Mouse (Mus musculus) embryonic stem cell, embryonic (primary cell): ENCODE measurements around the gene Bzw2.
"Not testable (repeated sequence)": the region's sequence is repeated elsewhere in the genome, so short reads cannot be mapped to it uniquely, and the experiment has no call there.

Source experiments
- CTCF ChIA-PET, 4 experiments: fragments of 300-600 bp in 2 of 4; fragments of 350-600 bp in 2 of 4; sonication (Branson Sonifier 250); formaldehyde crosslinking; loops; one replicate each; lab custom pipeline; 2022; ENCODE audit warnings: inconsistent platforms in 2 of 4; lab: Charles Lee
- POLR2A ChIA-PET, 4 experiments: fragments of 300-600 bp in 2 of 4; fragments of 350-600 bp in 2 of 4; sonication (Branson Sonifier 250); formaldehyde crosslinking; loops; one replicate each; lab custom pipeline; 2022; ENCODE audit warnings: antibody characterized with exemption in 4 of 4, inconsistent platforms in 1 of 4; lab: Charles Lee

The Bzw2 gene

GRCm38 (mm10) chr12:36157638-36158308, at the start of gene Bzw2:
Gene Bzw2 (minus strand): TSS chr12:36158080.
- POLR2A ChIA-PET = interaction anchor here in 3 of 4 experiments (0.6 to 6.7 kb wide), 45 partner anchors 8 to 647 kb away, joined by 3 to 95 read pairs (median 7); partner anchors contain the start of gene Tspan13 (in 2 of the 3)

DNA sequence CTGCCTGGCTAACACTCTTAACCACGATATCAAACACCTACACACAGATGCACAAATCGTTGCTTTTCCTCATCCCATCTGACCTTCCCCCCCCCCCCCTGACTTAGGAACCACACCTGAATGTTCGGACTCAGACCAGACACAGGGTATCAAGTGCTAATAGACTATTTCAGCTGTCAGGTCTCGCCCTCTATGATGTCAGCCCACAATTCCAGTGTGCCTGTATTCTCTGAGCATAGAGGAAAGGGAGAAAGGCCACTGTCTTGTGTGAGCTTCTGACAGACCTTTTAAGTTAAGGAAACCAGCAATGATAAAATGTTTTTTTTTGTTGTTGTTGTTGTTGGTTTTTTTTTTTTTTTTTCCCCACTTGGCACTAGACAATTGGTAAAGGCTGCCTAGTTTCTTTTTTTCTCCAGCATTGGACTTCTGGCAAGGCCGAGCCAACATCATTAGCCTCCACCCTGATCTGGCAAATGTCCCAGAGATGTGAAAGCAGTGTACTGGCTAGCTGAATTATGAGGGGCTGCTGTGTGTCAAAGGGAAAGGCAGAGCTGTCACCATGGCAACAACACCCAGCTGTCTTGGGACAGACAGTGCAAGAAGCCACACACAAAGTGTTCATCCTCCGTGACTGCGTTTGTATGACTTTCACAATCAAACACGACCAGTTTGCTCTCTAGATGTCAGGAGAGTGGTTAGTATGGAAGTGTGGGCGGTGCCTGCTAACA, 49.4 kb upstream of the Bzw2 start:
- POLR2A ChIA-PET = interaction anchor here in 3 of 4 experiments (0.6 to 2.2 kb wide), 5 partner anchors 9 to 120 kb away, joined by 3 to 7 read pairs (median 4); partner anchors contain the start of gene Bzw2 (in 1 of the 3)

More at GRCm38 (mm10) chr12:36157638-36158308, at the start of gene Bzw2:
- CTCF ChIA-PET = interaction anchor here in 1 of 4 experiments (1.8 to 3.2 kb wide), 2 partner anchors 11 to 13 kb away, joined by 6 to 15 read pairs; no protein-coding TSS in a partner anchor

GRCm38 (mm10) chr12:36205579-36206119, 47.8 kb upstream of the Bzw2 start:
- CTCF ChIA-PET = not testable (repeated sequence)
- POLR2A ChIA-PET = interaction anchor here in 1 of 4 experiments (0.6 kb wide), 1 partner anchor 48 kb away, joined by 4 read pairs; no protein-coding TSS in a partner anchor

More for the DNA sequence above, 49.4 kb upstream of the Bzw2 start:
- CTCF ChIA-PET = interaction anchor here in 3 of 4 experiments (0.7 kb wide), 3 partner anchors 277 to 463 kb away, joined by 3 to 8 read pairs (median 7); no protein-coding TSS in a partner anchor

DNA sequence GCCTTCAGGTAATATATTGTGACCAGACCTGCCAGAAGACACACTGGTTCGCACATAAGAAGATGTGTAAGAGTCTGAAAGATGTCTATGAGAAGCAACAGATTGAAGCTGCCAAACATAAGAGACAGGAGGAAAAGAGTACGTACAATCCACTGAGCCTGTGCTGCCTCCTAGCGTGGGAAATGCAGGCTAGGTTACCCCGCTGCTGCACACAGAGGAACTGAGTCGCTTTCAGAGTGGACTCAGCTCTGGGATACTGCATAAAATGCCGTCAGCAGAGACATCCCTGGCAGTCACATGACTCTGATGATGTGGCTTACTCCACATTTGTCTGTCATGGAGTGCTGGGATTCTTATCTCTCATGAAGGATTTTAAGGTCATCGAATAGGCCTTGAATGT, 37.1 kb upstream of the Bzw2 start:
- ChIA-PET CTCF (interaction anchor here in 2 of 4 experiments (0.5 to 1.1 kb wide), 3 partner anchors 13 to 96 kb away, joined by 3 read pairs; no protein-coding TSS in a partner anchor), POLR2A (no interaction called here)

GRCm38 (mm10) chr12:36190343-36190742, 32.5 kb upstream of the Bzw2 start:
- CTCF ChIA-PET = interaction anchor here in 2 of 4 experiments (0.5 to 0.6 kb wide), 2 partner anchors 288 to 480 kb away, joined by 3 read pairs; no protein-coding TSS in a partner anchor

GRCm38 (mm10) chr12:36189610-36190009, 31.7 kb upstream of the Bzw2 start:
- ChIA-PET CTCF (no interaction called here), POLR2A (interaction anchor here in 2 of 4 experiments (1.4 to 2.5 kb wide), 2 partner anchors 32 to 33 kb away, joined by 4 to 10 read pairs; partner anchors contain the start of genes Ankmy2 (in 1 of the 2) and Bzw2 (in 1 of the 2))

More at GRCm38 (mm10) chr12:36190343-36190742, 32.5 kb upstream of the Bzw2 start:
- POLR2A ChIA-PET = interaction anchor here in 2 of 4 experiments (0.7 to 2.5 kb wide), 3 partner anchors 32 to 208 kb away, joined by 3 to 10 read pairs (median 4); partner anchors contain the start of genes Ankmy2 (in 1 of the 2) and Bzw2 (in 1 of the 2)

- ChIA-PET CTCF (no interaction called here), POLR2A (interaction anchor here in 2 of 4 experiments (0.6 to 3.1 kb wide), 2 partner anchors 30 to 31 kb away, joined by 3 to 16 read pairs; partner anchors contain the start of genes Ankmy2 (in 2 of the 2) and Bzw2 (in 1 of the 2))
Observed at GRCm38 (mm10) chr12:36187081-36187480, 29.2 kb upstream of the Bzw2 start.

DNA sequence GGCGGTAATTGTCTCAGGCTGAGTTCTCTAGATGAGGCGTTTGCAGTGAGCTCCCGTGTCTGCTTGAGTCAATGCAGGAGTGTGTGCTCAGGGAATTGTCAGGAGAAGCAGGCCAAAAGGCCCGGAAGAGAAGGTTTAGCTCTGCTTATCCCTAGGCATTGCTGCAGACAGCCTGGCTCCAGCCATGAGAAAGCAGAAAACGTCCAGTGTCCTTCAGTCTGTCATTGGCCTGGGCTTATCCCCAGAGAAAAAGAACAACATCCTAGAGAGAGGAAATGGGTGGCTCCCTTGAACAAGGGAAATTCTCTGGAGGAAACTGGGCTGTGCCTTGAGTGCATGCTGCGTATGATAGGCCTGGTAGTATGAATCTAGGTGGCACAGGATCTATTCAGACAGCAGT, 24.7 kb upstream of the Bzw2 start:
- ChIA-PET POLR2A (interaction anchor here in 3 of 4 experiments (0.6 to 2.4 kb wide), 7 partner anchors 9 to 183 kb away, joined by 3 to 15 read pairs (median 8); partner anchors contain the start of genes Ankmy2 (in 3 of the 3) and Bzw2 (in 3 of the 3)), CTCF (no interaction called here)

DNA sequence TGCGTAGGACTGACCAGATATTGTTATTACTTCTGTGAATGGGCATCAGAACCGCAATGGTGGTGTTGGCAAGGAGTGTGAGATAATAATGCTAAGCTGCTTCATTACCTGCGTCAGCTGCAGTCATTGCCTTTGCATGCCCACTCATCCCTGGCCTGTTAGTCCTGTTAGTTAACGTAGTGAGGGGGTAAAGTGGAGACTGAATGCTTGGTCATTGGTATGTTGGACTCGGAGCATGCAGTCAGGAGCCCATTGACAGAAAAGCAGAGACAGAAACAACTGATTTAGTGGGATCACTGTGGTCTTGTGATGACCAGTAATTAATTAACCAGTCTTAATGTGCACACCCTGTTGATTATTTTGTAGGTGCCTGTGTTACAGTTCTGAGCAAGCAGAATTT, 19.3 kb upstream of the Bzw2 start:
- CTCF ChIA-PET = no interaction called here
- POLR2A ChIA-PET = interaction anchor here in 1 of 4 experiments (1.0 kb wide), 1 partner anchor 20 kb away, joined by 3 read pairs; the partner anchor contains the start of gene Ankmy2

- POLR2A ChIA-PET = interaction anchor here in 3 of 4 experiments (0.6 to 1.8 kb wide), 7 partner anchors 9 to 38 kb away, joined by 3 to 8 read pairs (median 4); partner anchors contain the start of gene Ankmy2 (in 3 of the 3)
- CTCF ChIA-PET = interaction anchor here in 1 of 4 experiments (0.6 kb wide), 1 partner anchor 9 kb away, joined by 3 read pairs; no protein-coding TSS in a partner anchor
Observed at GRCm38 (mm10) chr12:36165299-36165698, 7.4 kb upstream of the Bzw2 start.

GRCm38 (mm10) chr12:36164126-36164791, 6.4 kb upstream of the Bzw2 start:
- CTCF ChIA-PET = no interaction called here
- POLR2A ChIA-PET = interaction anchor here in 1 of 4 experiments (0.7 to 1.0 kb wide), 2 partner anchors 9 to 228 kb away, joined by 3 read pairs; no protein-coding TSS in a partner anchor

DNA sequence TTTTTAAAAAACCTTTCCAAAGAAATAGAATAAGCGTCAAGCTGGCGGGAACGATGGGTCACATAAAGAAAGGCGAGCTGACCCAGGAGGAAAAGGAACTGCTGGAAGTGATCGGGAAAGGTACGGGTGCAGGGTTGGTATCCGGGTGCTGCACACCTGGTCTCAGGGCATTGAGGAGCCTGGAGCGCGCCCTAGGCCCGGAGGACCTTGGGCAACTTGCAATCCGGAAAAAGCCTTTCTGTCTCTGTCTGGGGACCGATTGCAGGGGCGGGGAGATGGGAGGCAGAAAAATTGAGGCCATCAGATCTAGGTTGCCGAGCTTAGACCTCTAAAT, 609 bp downstream of the Bzw2 start:
- CTCF ChIA-PET = interaction anchor here in 1 of 4 experiments (1.8 to 3.2 kb wide), 2 partner anchors 11 to 13 kb away, joined by 6 to 15 read pairs; no protein-coding TSS in a partner anchor
- POLR2A ChIA-PET = interaction anchor here in 3 of 4 experiments (0.5 to 6.7 kb wide), 59 partner anchors 8 to 1479 kb away, joined by 3 to 95 read pairs (median 6); partner anchors contain the start of gene Tspan13 (in 2 of the 3)

- CTCF ChIA-PET = interaction anchor here in 3 of 4 experiments (0.5 to 3.2 kb wide), 5 partner anchors 8 to 131 kb away, joined by 3 to 25 read pairs (median 6); no protein-coding TSS in a partner anchor
- POLR2A ChIA-PET = interaction anchor here in 3 of 4 experiments (0.5 to 6.7 kb wide), 62 partner anchors 9 to 1479 kb away, joined by 3 to 95 read pairs (median 4); partner anchors contain the start of gene Tspan13 (in 2 of the 3)
Observed at GRCm38 (mm10) chr12:36156637-36157303, 1.1 kb downstream of the Bzw2 start, which contains the start of gene Ankmy2. Gene Ankmy2 (plus strand): TSS chr12:36157114.

DNA sequence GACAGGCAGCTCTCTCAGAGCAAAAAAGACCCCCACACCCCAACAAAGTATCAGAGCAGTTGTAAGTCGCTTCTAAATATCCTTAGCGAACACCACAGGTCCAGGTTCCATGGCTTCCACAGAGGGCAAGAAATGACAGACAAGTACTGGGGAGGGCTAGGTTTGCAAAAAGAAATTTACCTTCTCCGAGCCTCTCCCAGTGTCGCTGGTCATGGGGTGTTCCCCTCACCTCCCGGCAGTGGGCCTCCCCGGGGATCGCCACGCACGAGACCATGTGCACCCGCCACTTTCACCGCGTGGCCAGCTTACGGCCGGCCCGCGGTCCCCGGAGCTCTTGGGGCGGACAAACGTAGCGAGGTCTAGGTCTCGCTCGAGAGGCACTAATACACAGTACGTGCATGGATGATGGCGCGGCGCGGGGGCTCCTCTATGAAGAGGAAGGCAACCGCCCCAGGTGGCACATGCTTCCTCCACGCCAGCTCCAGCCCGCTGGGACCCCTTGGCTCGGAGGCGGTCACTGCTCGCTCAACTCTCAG, 1.7 kb downstream of the Bzw2 start:
- ChIA-PET POLR2A (interaction anchor here in 3 of 4 experiments (0.7 to 6.7 kb wide), 47 partner anchors 9 to 514 kb away, joined by 3 to 95 read pairs (median 6); partner anchors contain the start of gene Tspan13 (in 2 of the 3)), CTCF (interaction anchor here in 2 of 4 experiments (0.6 to 3.2 kb wide), 4 partner anchors 9 to 131 kb away, joined by 3 to 25 read pairs (median 10); no protein-coding TSS in a partner anchor)

- CTCF ChIA-PET = no interaction called here
- POLR2A ChIA-PET = interaction anchor here in 2 of 4 experiments (0.6 to 6.7 kb wide), 10 partner anchors 8 to 258 kb away, joined by 3 to 95 read pairs (median 14); no protein-coding TSS in a partner anchor
Observed at GRCm38 (mm10) chr12:36155141-36155641, 2.7 kb downstream of the Bzw2 start.
